Mouse (Mus musculus): ENCODE data around the gene Cog8. TPM values are rescaled to one million over a fixed set of nuclear protein-coding genes. Genes with fewer than 3 reads are reported as not detected.

The Cog8 gene
- total and polyA plus RNA-seq, 3 experiments: 27.0 to 27.2 TPM; not detected in 1

DNA sequence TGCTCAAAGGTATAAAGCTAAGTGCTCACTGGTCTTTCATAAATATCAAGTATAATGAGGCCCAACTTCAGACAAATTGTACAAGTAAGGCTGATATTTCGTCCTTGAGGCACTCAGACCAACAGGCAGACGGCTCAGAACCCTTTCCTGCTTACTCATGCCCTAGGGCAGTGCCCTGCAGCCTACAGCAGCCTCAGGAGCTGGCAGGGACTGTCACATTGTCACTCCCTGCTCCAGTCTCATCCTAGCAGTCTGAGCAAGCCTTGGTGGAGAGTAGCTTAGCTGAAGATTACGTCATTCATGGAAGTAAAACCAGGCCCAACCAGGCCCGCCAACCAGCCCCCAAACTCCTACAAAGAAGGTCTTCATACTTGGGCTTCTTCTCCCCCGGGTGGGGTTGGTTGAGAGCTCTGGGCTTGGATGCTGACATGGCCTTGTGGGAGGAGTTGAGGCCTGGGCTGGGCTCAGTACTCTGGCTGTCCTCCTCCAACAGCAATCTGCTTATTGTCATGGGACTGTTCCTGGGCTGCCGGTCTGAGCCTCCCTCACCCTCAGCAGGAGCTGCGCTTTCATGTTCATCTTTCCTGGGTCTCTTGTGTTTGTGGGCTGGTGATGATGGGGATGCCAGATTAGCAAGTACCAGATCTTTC lies 19.9 kb upstream of the Cog8 start:
- Histone ChIP-seq H3K9ac (ENCODE audit: control insufficient read depth, low read depth, low read length, poor library complexity, severe bottlenecking) (no peak overlapping the region), H3K79me2 (ENCODE audit: control insufficient read depth, insufficient read depth, low read length, poor library complexity) (no peaks in the 10 kb centered on the region), H3K4me1 (ENCODE audit: control insufficient read depth in 1 of 2, insufficient read depth in 2 of 2, low read length in 2 of 2) (no peaks in the 10 kb centered on the region), H3K4me3 (ENCODE audit: control insufficient read depth in 1 of 2, insufficient read depth in 1 of 2, low read depth in 2 of 2, low read length in 2 of 2) (no peak overlapping the region), H3K36me3 (ENCODE audit: control insufficient read depth in 1 of 2, insufficient read depth in 2 of 2, low read length in 2 of 2) (peaks cover 0 to 11% of the 10 kb centered on the region in 2 experiments; a peak in 2 of 4 replicates), H3K27ac (ENCODE audit: control insufficient read depth, low read depth, low read length) (no peak overlapping the region), H3K27me3 (ENCODE audit: control insufficient read depth in 1 of 2, insufficient read depth in 2 of 2, low read length in 2 of 2) (no peaks in the 10 kb centered on the region), H3K9me3 (replicated peaks; ENCODE audit: insufficient read depth, low read length) (no peaks in the 10 kb centered on the region)
- DNase-seq (ENCODE audit: low read depth, low spot score): no peak
- TF ChIP-seq MYC (IDR thresholded peaks at IDR 0.05; ENCODE audit: low read depth, low read length) (no peak), CHD1 (IDR thresholded peaks at IDR 0.05; ENCODE audit: low read depth, low read length) (no peak), CHD2 (IDR thresholded peaks at IDR 0.05; ENCODE audit: low read length) (no peak), POLR2AphosphoS2 (IDR thresholded peaks at IDR 0.05; ENCODE audit: low read length) (no peak), UBTF (IDR thresholded peaks at IDR 0.05; ENCODE audit: borderline replicate concordance, insufficient read depth, low read depth, low read length) (no peak), MXI1 (IDR thresholded peaks at IDR 0.05; ENCODE audit: low read depth, low read length) (no peak), TCF12 (IDR thresholded peaks at IDR 0.05; ENCODE audit: low read depth, low read length) (no peak), GATA1 (IDR thresholded peaks at IDR 0.05; ENCODE audit: low read depth, low read length) (no peak), CTCF (IDR thresholded peaks at IDR 0.05 in 2 of 3, conservative IDR thresholded peaks at IDR 0.05 in 1 of 3; ENCODE audit: control insufficient read depth in 1 of 3, insufficient read depth in 1 of 3, low read depth in 2 of 3, low read length in 3 of 3, poor library complexity in 1 of 3, severe bottlenecking in 1 of 3) (no peak), POLR2A (IDR thresholded peaks at IDR 0.05; ENCODE audit: control insufficient read depth in 1 of 2, insufficient read depth in 1 of 2, low read depth in 1 of 2, low read length in 2 of 2, poor library complexity in 1 of 2) (no peak), MAX (IDR thresholded peaks at IDR 0.05; ENCODE audit: low read length) (no peak), RCOR1 (IDR thresholded peaks at IDR 0.05; ENCODE audit: low read depth, low read length) (no peak), MAFK (IDR thresholded peaks at IDR 0.05; ENCODE audit: borderline replicate concordance, low read depth, low read length) (no peak), NELFE (IDR thresholded peaks at IDR 0.05; ENCODE audit: low read depth, low read length) (no peak)

DNA sequence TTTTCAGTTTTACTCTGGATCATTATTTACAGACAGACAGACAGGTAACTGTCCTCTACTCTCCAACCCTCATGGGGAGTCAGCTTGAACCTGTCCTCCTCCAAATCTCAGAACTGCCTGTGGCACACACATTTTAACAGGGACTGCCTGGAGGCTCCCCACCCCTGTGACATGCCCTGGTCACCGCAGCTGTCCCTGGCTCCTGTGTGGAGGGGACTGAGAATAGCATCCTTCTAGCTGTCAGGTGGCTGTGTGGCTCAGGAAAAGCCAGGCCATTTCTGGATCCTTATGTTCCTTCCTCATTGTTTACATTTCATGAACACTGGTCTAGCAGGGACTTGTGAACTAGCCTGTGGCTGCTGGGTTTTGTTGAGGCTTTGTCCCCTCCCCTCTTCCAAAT lies 17.6 kb upstream of the Cog8 start:
- TF ChIP-seq ZKSCAN1 (IDR thresholded peaks at IDR 0.05; ENCODE audit: low read depth, low read length): no peak
- TF ChIP-seq TBP (IDR thresholded peaks at IDR 0.05; ENCODE audit: low read depth, low read length): no peak
- no peak for TF ChIP-seq TAL1 (IDR thresholded peaks at IDR 0.05; ENCODE audit: low read length)
- TF ChIP-seq POLR2AphosphoS5 (IDR thresholded peaks at IDR 0.05; ENCODE audit: borderline replicate concordance, low read depth, low read length): no peak
- TF ChIP-seq MYB (IDR thresholded peaks at IDR 0.05; ENCODE audit: low read depth, low read length): no peak
- no peak for TF ChIP-seq EP300 (IDR thresholded peaks at IDR 0.05; ENCODE audit: low read depth in 1 of 2, low read length in 2 of 2)
- no peak for TF ChIP-seq SIN3A (IDR thresholded peaks at IDR 0.05; ENCODE audit: low read length)
- Histone ChIP-seq H3K4me3 (ENCODE audit: control insufficient read depth in 1 of 2, insufficient read depth in 1 of 2, low read depth in 2 of 2, low read length in 2 of 2) (no peak overlapping the region), H3K79me2 (ENCODE audit: control insufficient read depth, insufficient read depth, low read length, poor library complexity) (no peaks in the 10 kb centered on the region), H3K9ac (ENCODE audit: control insufficient read depth, low read depth, low read length, poor library complexity, severe bottlenecking) (no peak overlapping the region), H3K9me3 (replicated peaks; ENCODE audit: insufficient read depth, low read length) (no peaks in the 10 kb centered on the region), H3K27ac (ENCODE audit: control insufficient read depth, low read depth, low read length) (no peak overlapping the region), H3K27me3 (ENCODE audit: control insufficient read depth in 1 of 2, insufficient read depth in 2 of 2, low read length in 2 of 2) (no peaks in the 10 kb centered on the region), H3K4me1 (ENCODE audit: control insufficient read depth in 1 of 2, insufficient read depth in 2 of 2, low read length in 2 of 2) (no peaks in the 10 kb centered on the region), H3K36me3 (ENCODE audit: control insufficient read depth in 1 of 2, insufficient read depth in 2 of 2, low read length in 2 of 2) (peaks cover 0 to 11% of the 10 kb centered on the region in 2 experiments; a peak in 2 of 4 replicates)
- no peak for DNase-seq (ENCODE audit: low read depth, low spot score)

All from MEL (cell line).